Mouse (Mus musculus): ENCODE measurements around the gene Man2a2.

DNA sequence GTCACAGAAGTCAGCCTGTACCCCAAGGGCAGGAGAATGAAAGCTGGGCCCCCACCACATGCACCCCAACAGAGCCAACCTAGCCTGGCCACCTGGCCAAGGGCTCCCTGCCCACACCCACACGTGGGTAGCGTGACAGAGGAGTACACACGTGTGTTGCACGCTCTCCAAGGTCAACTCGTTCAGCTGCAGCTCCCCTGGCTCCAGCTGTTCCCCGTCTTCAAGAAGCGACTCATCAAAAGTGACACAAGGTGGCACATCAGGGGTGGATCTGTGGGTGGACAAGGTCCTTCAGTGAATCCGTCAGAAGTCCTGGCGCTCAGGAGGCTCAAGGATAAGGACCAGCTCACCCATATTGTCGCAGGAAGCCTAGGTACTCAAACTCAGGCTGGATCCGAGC lies 11.7 kb upstream of the Man2a2 start:
- TF ChIP-seq CTCF (IDR thresholded peaks at IDR 0.05; ENCODE audit: borderline replicate concordance, extremely low read depth, insufficient read depth, insufficient read length) (no peak), POLR2A (IDR thresholded peaks at IDR 0.05; ENCODE audit: borderline replicate concordance, extremely low read depth, insufficient read depth, insufficient read length, poor library complexity, severe bottlenecking) (no peak)

Measured in brain, embryonic 14.5 days (tissue).